Mouse (Mus musculus): Measurements from ENCODE around the gene Orc2. TPM values are rescaled to one million over a fixed set of nuclear protein-coding genes. Genes with fewer than 3 reads are reported as not detected.
A peak's percentile ranks its signal among the peaks of the same experiment; 100 is the strongest.

Orc2 gene
- 41.9 and 49.0 TPM in 2 replicates for polyA plus RNA-seq (2014; fragmentation: Nextera tagmentation; extraction: Ambion mirVana)

- ATAC-seq (ENCODE audit: insufficient read depth, low FRiP score, low TSS enrichment), result peak; percentile 100
- Histone ChIP-seq H3K36me3 (ENCODE audit: control insufficient read depth, insufficient read depth, low read length) (peaks cover 5% of the 10 kb centered on the region; the same call in 1 of the 2 replicates), H3K4me2 (ENCODE audit: low read depth) (peak within 1 kb of the TSS; percentile 73), H3K9ac (ENCODE audit: low read length) (peak within 1 kb of the TSS; percentile 86), H3K27me3 (ENCODE audit: control insufficient read depth, insufficient read depth, low read length) (no peaks in the 10 kb centered on the region), H3K4me3 (ENCODE audit: low read depth, low read length) (peak within 1 kb of the TSS; percentile 78), H3K4me1 (ENCODE audit: control insufficient read depth, insufficient read depth, low read length) (peaks cover 11% of the 10 kb centered on the region), H3K27ac (ENCODE audit: low read depth, low read length) (no peak within 1 kb of the TSS), H3K9me3 (ENCODE audit: control insufficient read depth, low read length) (peaks cover 7% of the 10 kb centered on the region; the same call in 1 of the 2 replicates)
- peak; percentile 95 for DNase-seq (ENCODE audit: low spot score)
- under 1% methylated on average over 64 of the region's 64 CpGs for WGBS
Observed at GRCm38 (mm10) chr1:58504577-58505254, at the start of gene Orc2. Gene Orc2, minus strand, starts transcription at chr1:58505109.

GRCm38 (mm10) chr1:58541386-58541785 is 36.5 kb upstream of the Orc2 start:
- no peak overlapping the region for H3K4me3 ChIP-seq (ENCODE audit: low read depth, low read length)
- H3K27me3 ChIP-seq (ENCODE audit: control insufficient read depth, insufficient read depth, low read length), result no peaks in the 10 kb centered on the region
- ATAC-seq (ENCODE audit: insufficient read depth, low FRiP score, low TSS enrichment) (no peak), DNase-seq (ENCODE audit: low spot score) (no peak)
- H3K36me3 ChIP-seq (ENCODE audit: control insufficient read depth, insufficient read depth, low read length), result no peaks in the 10 kb centered on the region
- no peaks in the 10 kb centered on the region for H3K4me1 ChIP-seq (ENCODE audit: control insufficient read depth, insufficient read depth, low read length)
- no peak overlapping the region for H3K9ac ChIP-seq (ENCODE audit: low read length)
- H3K27ac ChIP-seq (ENCODE audit: low read depth, low read length), result no peak overlapping the region
- H3K4me2 ChIP-seq (ENCODE audit: low read depth), result no peak overlapping the region
- 80% methylated on average over 1 of the region's 1 CpGs for WGBS
- no peaks in the 10 kb centered on the region for H3K9me3 ChIP-seq (ENCODE audit: control insufficient read depth, low read length)

GRCm38 (mm10) chr1:58507249-58507648 is 2.3 kb upstream of the Orc2 start:
- peaks cover 7% of the 10 kb centered on the region; the same call in 1 of the 2 replicates for H3K9me3 ChIP-seq (ENCODE audit: control insufficient read depth, low read length)
- no peaks in the 10 kb centered on the region for H3K27me3 ChIP-seq (ENCODE audit: control insufficient read depth, insufficient read depth, low read length)
- H3K4me3 ChIP-seq (ENCODE audit: low read depth, low read length), result no peak overlapping the region
- H3K36me3 ChIP-seq (ENCODE audit: control insufficient read depth, insufficient read depth, low read length), result no peaks in the 10 kb centered on the region; the same call in 1 of the 2 replicates
- H3K4me2 ChIP-seq (ENCODE audit: low read depth), result no peak overlapping the region
- DNase-seq (ENCODE audit: low spot score) (no peak), ATAC-seq (ENCODE audit: insufficient read depth, low FRiP score, low TSS enrichment) (no peak)
- H3K27ac ChIP-seq (ENCODE audit: low read depth, low read length), result no peak overlapping the region
- no peak overlapping the region for H3K9ac ChIP-seq (ENCODE audit: low read length)
- peaks cover 11% of the 10 kb centered on the region for H3K4me1 ChIP-seq (ENCODE audit: control insufficient read depth, insufficient read depth, low read length)
- 99% methylated on average over 3 of the region's 3 CpGs for WGBS

GRCm38 (mm10) chr1:58503793-58504370 is 1.0 kb downstream of the Orc2 start:
- H3K9me3 ChIP-seq (ENCODE audit: control insufficient read depth, low read length), result peaks cover 7% of the 10 kb centered on the region; the same call in 1 of the 2 replicates
- H3K4me2 ChIP-seq (ENCODE audit: low read depth), result peak overlapping the region; percentile 73
- WGBS, result 34% methylated on average over 9 of the region's 9 CpGs
- peak overlapping the region; percentile 78 for H3K4me3 ChIP-seq (ENCODE audit: low read depth, low read length)
- peaks cover 11% of the 10 kb centered on the region for H3K4me1 ChIP-seq (ENCODE audit: control insufficient read depth, insufficient read depth, low read length)
- H3K9ac ChIP-seq (ENCODE audit: low read length), result peak overlapping the region; percentile 86
- no peaks in the 10 kb centered on the region for H3K27me3 ChIP-seq (ENCODE audit: control insufficient read depth, insufficient read depth, low read length)
- DNase-seq (ENCODE audit: low spot score) (no peak), ATAC-seq (ENCODE audit: insufficient read depth, low FRiP score, low TSS enrichment) (no peak)
- no peak overlapping the region for H3K27ac ChIP-seq (ENCODE audit: low read depth, low read length)
- H3K36me3 ChIP-seq (ENCODE audit: control insufficient read depth, insufficient read depth, low read length), result peaks cover 5% of the 10 kb centered on the region; the same call in 1 of the 2 replicates

GRCm38 (mm10) chr1:58503134-58503533 is 1.8 kb downstream of the Orc2 start:
- peak overlapping the region; percentile 73; the same call in 1 of the 2 replicates for H3K4me2 ChIP-seq (ENCODE audit: low read depth)
- no peak overlapping the region for H3K9ac ChIP-seq (ENCODE audit: low read length)
- H3K36me3 ChIP-seq (ENCODE audit: control insufficient read depth, insufficient read depth, low read length), result peaks cover 5% of the 10 kb centered on the region; the same call in 1 of the 2 replicates
- H3K27ac ChIP-seq (ENCODE audit: low read depth, low read length), result no peak overlapping the region
- H3K27me3 ChIP-seq (ENCODE audit: control insufficient read depth, insufficient read depth, low read length), result no peaks in the 10 kb centered on the region
- peaks cover 7% of the 10 kb centered on the region; the same call in 1 of the 2 replicates for H3K9me3 ChIP-seq (ENCODE audit: control insufficient read depth, low read length)
- H3K4me3 ChIP-seq (ENCODE audit: low read depth, low read length), result no peak overlapping the region; the same call in 1 of the 2 replicates
- H3K4me1 ChIP-seq (ENCODE audit: control insufficient read depth, insufficient read depth, low read length), result peaks cover 11% of the 10 kb centered on the region
- DNase-seq (ENCODE audit: low spot score) (no peak), ATAC-seq (ENCODE audit: insufficient read depth, low FRiP score, low TSS enrichment) (no peak)

- no peak for DNase-seq (ENCODE audit: low spot score)
- Histone ChIP-seq H3K9ac (ENCODE audit: low read length) (no peak overlapping the region), H3K27ac (ENCODE audit: low read depth, low read length) (no peak overlapping the region), H3K36me3 (ENCODE audit: control insufficient read depth, insufficient read depth, low read length) (peaks cover 7% of the 10 kb centered on the region; the same call in 1 of the 2 replicates), H3K4me3 (ENCODE audit: low read depth, low read length) (no peak overlapping the region), H3K27me3 (ENCODE audit: control insufficient read depth, insufficient read depth, low read length) (no peaks in the 10 kb centered on the region), H3K4me2 (ENCODE audit: low read depth) (no peak overlapping the region), H3K4me1 (ENCODE audit: control insufficient read depth, insufficient read depth, low read length) (peaks cover 7% of the 10 kb centered on the region), H3K9me3 (ENCODE audit: control insufficient read depth, low read length) (no peaks in the 10 kb centered on the region)
- no peak for ATAC-seq (ENCODE audit: insufficient read depth, low FRiP score, low TSS enrichment)
- WGBS, result 98% methylated on average over 1 of the region's 1 CpGs
Observed at GRCm38 (mm10) chr1:58498758-58499157, 6.2 kb downstream of the Orc2 start.

GRCm38 (mm10) chr1:58497678-58498077 is 7.2 kb downstream of the Orc2 start:
- H3K4me1 ChIP-seq (ENCODE audit: control insufficient read depth, insufficient read depth, low read length), result no peaks in the 10 kb centered on the region
- H3K4me3 ChIP-seq (ENCODE audit: low read depth, low read length), result no peak overlapping the region
- H3K36me3 ChIP-seq (ENCODE audit: control insufficient read depth, insufficient read depth, low read length), result peaks cover 7% of the 10 kb centered on the region; the same call in 1 of the 2 replicates
- no peak for DNase-seq (ENCODE audit: low spot score)
- no peak overlapping the region for H3K9ac ChIP-seq (ENCODE audit: low read length)
- ATAC-seq (ENCODE audit: insufficient read depth, low FRiP score, low TSS enrichment), result no peak
- no peaks in the 10 kb centered on the region for H3K27me3 ChIP-seq (ENCODE audit: control insufficient read depth, insufficient read depth, low read length)
- no peak overlapping the region for H3K27ac ChIP-seq (ENCODE audit: low read depth, low read length)
- 97% methylated on average over 4 of the region's 4 CpGs for WGBS
- H3K9me3 ChIP-seq (ENCODE audit: control insufficient read depth, low read length), result no peaks in the 10 kb centered on the region
- H3K4me2 ChIP-seq (ENCODE audit: low read depth), result no peak overlapping the region

- Histone ChIP-seq H3K4me2 (ENCODE audit: low read depth) (no peak overlapping the region), H3K27me3 (ENCODE audit: control insufficient read depth, insufficient read depth, low read length) (no peaks in the 10 kb centered on the region), H3K9ac (ENCODE audit: low read length) (no peak overlapping the region), H3K36me3 (ENCODE audit: control insufficient read depth, insufficient read depth, low read length) (peaks cover 10% of the 10 kb centered on the region; the same call in 1 of the 2 replicates), H3K4me3 (ENCODE audit: low read depth, low read length) (no peak overlapping the region), H3K27ac (ENCODE audit: low read depth, low read length) (no peak overlapping the region), H3K4me1 (ENCODE audit: control insufficient read depth, insufficient read depth, low read length) (no peaks in the 10 kb centered on the region), H3K9me3 (ENCODE audit: control insufficient read depth, low read length) (no peaks in the 10 kb centered on the region)
- no peak for ATAC-seq (ENCODE audit: insufficient read depth, low FRiP score, low TSS enrichment)
- DNase-seq (ENCODE audit: low spot score), result no peak
- 93% methylated on average over 6 of the region's 6 CpGs for WGBS
Observed at GRCm38 (mm10) chr1:58495603-58496002, 9.3 kb downstream of the Orc2 start.

All from neural tube, embryonic 11.5 days (tissue).